Mouse (Mus musculus) myocyte (in vitro differentiated cells): ENCODE measurements around the gene Kat2b. TPM values are rescaled to one million over a fixed set of nuclear protein-coding genes. Genes with fewer than 3 reads are reported as not detected.
"Not testable (repeated sequence)": the region's sequence is repeated elsewhere in the genome, so short reads cannot be mapped to it uniquely, and the experiment has no call there.

Source experiments
- H3K27me3 ChIP-seq: one replicate; pipeline ENCODE4 v1.6.1; 2011; ENCODE audit not compliant: control insufficient read depth, insufficient read depth, insufficient read length
- H3K36me3 ChIP-seq: one replicate; pipeline ENCODE4 v1.6.1; 2011; ENCODE audit not compliant: control insufficient read depth, insufficient read depth
- H3K4me2 ChIP-seq: one replicate; pipeline ENCODE4 v1.6.1; 2011; ENCODE audit warnings: low read depth, control low read depth
- H3K4me3 ChIP-seq: one replicate; pipeline ENCODE4 v1.5.1; 2011; ENCODE audit warnings: mild to moderate bottlenecking, control low read depth, moderate library complexity
- H3K79me2 ChIP-seq: one replicate; pipeline ENCODE4 v1.6.1; 2011; ENCODE audit not compliant: control insufficient read depth, insufficient read depth
- H3ac ChIP-seq: one replicate; pipeline ENCODE4 v1.6.1; 2011; ENCODE audit not compliant: control insufficient read depth, insufficient read length
- CEBPB ChIP-seq: IDR thresholded peaks from 2 replicates; pipeline ENCODE4 v1.6.1; 2011; ENCODE audit warnings: mild to moderate bottlenecking, moderate library complexity; ENCODE audit not compliant: poor library complexity, insufficient read depth, severe bottlenecking
- E2F4 ChIP-seq: IDR thresholded peaks from one replicate; pipeline ENCODE4 v1.6.1; 2011; ENCODE audit warnings: mild to moderate bottlenecking, control low read depth, moderate library complexity; ENCODE audit not compliant: insufficient read depth
- MAX ChIP-seq: IDR thresholded peaks from one replicate; pipeline ENCODE4 v1.6.1; 2011; ENCODE audit warnings: low read depth, mild to moderate bottlenecking, control low read depth
- MYOD1 ChIP-seq, 3 experiments: IDR thresholded peaks; one replicate each; pipeline ENCODE4 v1.6.1; 2011; ENCODE audit warnings: control low read depth in 2 of 3, low read depth in 2 of 3, mild to moderate bottlenecking in 2 of 3, moderate library complexity in 1 of 3; ENCODE audit not compliant: insufficient read length in 2 of 3, control insufficient read depth in 1 of 3
- MYOG ChIP-seq, 3 experiments: IDR thresholded peaks; one replicate each; pipeline ENCODE4 v1.6.1; 2011; ENCODE audit warnings: control low read depth in 2 of 3, low read depth in 2 of 3, mild to moderate bottlenecking in 2 of 3; ENCODE audit not compliant: insufficient read length in 2 of 3, control insufficient read depth in 1 of 3, insufficient read depth in 1 of 3
- POLR2A ChIP-seq: IDR thresholded peaks from one replicate; pipeline ENCODE4 v1.6.1; 2011; ENCODE audit warnings: low read depth, mild to moderate bottlenecking, control low read depth, moderate library complexity; ENCODE audit not compliant: insufficient read length
- POLR2AphosphoS2 ChIP-seq: IDR thresholded peaks from one replicate; pipeline ENCODE4 v1.6.1; 2011; ENCODE audit warnings: low read depth, control low read depth; ENCODE audit not compliant: insufficient read length
- REST ChIP-seq: IDR thresholded peaks from one replicate; pipeline ENCODE4 v1.6.1; 2011; ENCODE audit warnings: mild to moderate bottlenecking, control low read depth, moderate library complexity; ENCODE audit not compliant: insufficient read depth, insufficient read length
- SRF ChIP-seq: IDR thresholded peaks from one replicate; pipeline ENCODE4 v1.6.1; 2011; ENCODE audit warnings: low read depth; ENCODE audit not compliant: control insufficient read depth, insufficient read length
- TCF12 ChIP-seq: IDR thresholded peaks from one replicate; pipeline ENCODE4 v1.6.1; 2011; ENCODE audit warnings: mild to moderate bottlenecking, control low read depth; ENCODE audit not compliant: poor library complexity, insufficient read depth, severe bottlenecking
- TCF3 ChIP-seq: IDR thresholded peaks from one replicate; pipeline ENCODE4 v1.6.1; 2011; ENCODE audit warnings: low read depth, control low read depth; ENCODE audit not compliant: insufficient read length
- USF1 ChIP-seq: IDR thresholded peaks from one replicate; pipeline ENCODE4 v1.6.1; 2011; ENCODE audit warnings: low read depth, mild to moderate bottlenecking, control low read depth, moderate library complexity
- polyA plus RNA-seq: library from polyadenylated mRNA; unstranded; fragments of >200 nt; fragmentation: generic; extraction: Trizol; gene quantifications from one replicate; pipeline ENCODE4 v1.2.1, GENCODE M21; 2012; ENCODE audit warnings: missing spikeins

The Kat2b gene
- polyA plus RNA-seq, 1 experiment = 4.2 TPM

DNA sequence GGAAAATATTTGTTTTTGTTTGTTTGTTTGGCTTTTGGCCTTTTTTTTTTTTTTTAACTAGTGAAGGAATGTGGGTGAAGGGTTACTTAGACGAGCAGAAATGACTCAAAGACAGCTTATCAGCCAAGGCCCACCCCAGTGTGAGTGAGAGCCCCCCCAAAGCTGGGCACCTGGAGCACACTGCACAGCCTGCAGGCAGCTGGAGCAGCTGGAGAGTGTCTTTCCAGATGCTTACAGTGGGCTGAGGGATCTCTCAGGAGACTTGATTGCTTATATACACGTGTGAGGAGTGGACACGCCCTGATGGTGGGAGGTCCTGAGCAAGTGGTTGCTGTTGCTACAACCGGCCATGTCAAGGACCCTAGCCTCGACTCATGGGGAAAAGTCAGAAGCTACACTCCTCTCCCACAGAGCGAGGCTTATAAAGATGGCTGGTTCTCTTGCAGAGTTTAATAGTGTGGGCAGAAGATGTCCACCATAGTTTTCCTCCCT lies 89.8 kb downstream of the Kat2b start:
- H3ac ChIP-seq = no peak overlapping the region
- TF ChIP-seq POLR2A (no peak), MYOG (IDR thresholded peaks at IDR 0.05; ENCODE audit: control insufficient read depth in 1 of 3, insufficient read depth in 1 of 3, insufficient read length in 2 of 3, low read depth in 2 of 3) (no peak), SRF (no peak), TCF12 (no peak), TCF3 (no peak), POLR2AphosphoS2 (no peak), CEBPB (no peak), MYOD1 (IDR thresholded peaks at IDR 0.05; ENCODE audit: control insufficient read depth in 1 of 3, insufficient read length in 2 of 3, low read depth in 2 of 3) (no peak), USF1 (no peak), MAX (no peak), REST (no peak), E2F4 (no peak)
- no peaks in the 10 kb centered on the region for H3K27me3 ChIP-seq
- H3K79me2 ChIP-seq = no peaks in the 10 kb centered on the region
- peaks cover 6% of the 10 kb centered on the region for H3K36me3 ChIP-seq
- H3K4me2 ChIP-seq = no peak overlapping the region
- no peak overlapping the region for H3K4me3 ChIP-seq

DNA sequence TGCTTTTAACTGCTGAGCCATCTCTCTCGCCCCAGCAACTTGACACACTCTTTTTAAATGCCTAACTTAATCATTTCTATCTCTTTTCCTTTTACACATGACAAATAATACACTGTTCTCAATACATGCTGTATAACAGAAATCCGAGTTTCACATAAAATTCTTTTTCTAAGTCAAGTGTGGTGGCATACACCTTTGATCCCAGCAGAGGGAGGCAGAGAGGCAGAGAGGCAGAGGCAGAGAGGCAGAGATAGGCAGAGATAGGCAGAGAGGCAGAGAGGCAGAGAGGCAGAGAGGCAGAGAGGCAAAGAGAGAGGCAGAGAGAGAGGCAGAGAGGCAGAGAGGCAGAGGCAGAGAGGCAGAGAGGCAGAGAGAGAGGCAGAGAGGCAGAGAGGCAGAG lies 90.7 kb downstream of the Kat2b start:
- H3K4me2 ChIP-seq, H3K27me3 ChIP-seq, H3K79me2 ChIP-seq, H3ac ChIP-seq, H3K4me3 ChIP-seq, H3K36me3 ChIP-seq: not testable (repeated sequence)

GRCm38 (mm10) chr17:53658668-53659067 lies 92.0 kb downstream of the Kat2b start:
- H3K4me2 ChIP-seq = no peak overlapping the region
- no peak overlapping the region for H3ac ChIP-seq
- H3K36me3 ChIP-seq = peaks cover 6% of the 10 kb centered on the region
- no peaks in the 10 kb centered on the region for H3K27me3 ChIP-seq
- H3K79me2 ChIP-seq = no peaks in the 10 kb centered on the region
- no peak overlapping the region for H3K4me3 ChIP-seq
- TF ChIP-seq MYOG (IDR thresholded peaks at IDR 0.05; ENCODE audit: control insufficient read depth in 1 of 3, insufficient read depth in 1 of 3, insufficient read length in 2 of 3, low read depth in 2 of 3) (no peak), TCF12 (no peak), MYOD1 (IDR thresholded peaks at IDR 0.05; ENCODE audit: control insufficient read depth in 1 of 3, insufficient read length in 2 of 3, low read depth in 2 of 3) (no peak), POLR2A (no peak), TCF3 (no peak), SRF (no peak)

- H3K27me3 ChIP-seq = no peaks in the 10 kb centered on the region
- no peak overlapping the region for H3K4me3 ChIP-seq
- no peak overlapping the region for H3ac ChIP-seq
- no peak for TF ChIP-seq POLR2AphosphoS2
- TF ChIP-seq TCF3 = no peak
- TF ChIP-seq USF1 = no peak
- no peak for TF ChIP-seq MYOD1 (IDR thresholded peaks at IDR 0.05; ENCODE audit: control insufficient read depth in 1 of 3, insufficient read length in 2 of 3, low read depth in 2 of 3)
- TF ChIP-seq MAX = no peak
- TF ChIP-seq POLR2A = no peak
- TF ChIP-seq E2F4 = no peak
- no peak for TF ChIP-seq MYOG (IDR thresholded peaks at IDR 0.05; ENCODE audit: control insufficient read depth in 1 of 3, insufficient read depth in 1 of 3, insufficient read length in 2 of 3, low read depth in 2 of 3)
- TF ChIP-seq CEBPB = no peak
- TF ChIP-seq SRF = no peak
- no peak for TF ChIP-seq REST
- no peak for TF ChIP-seq TCF12
- peaks cover 6% of the 10 kb centered on the region for H3K36me3 ChIP-seq
- no peak overlapping the region for H3K4me2 ChIP-seq
- no peaks in the 10 kb centered on the region for H3K79me2 ChIP-seq
Observed at GRCm38 (mm10) chr17:53659230-53659629, 92.6 kb downstream of the Kat2b start.

DNA sequence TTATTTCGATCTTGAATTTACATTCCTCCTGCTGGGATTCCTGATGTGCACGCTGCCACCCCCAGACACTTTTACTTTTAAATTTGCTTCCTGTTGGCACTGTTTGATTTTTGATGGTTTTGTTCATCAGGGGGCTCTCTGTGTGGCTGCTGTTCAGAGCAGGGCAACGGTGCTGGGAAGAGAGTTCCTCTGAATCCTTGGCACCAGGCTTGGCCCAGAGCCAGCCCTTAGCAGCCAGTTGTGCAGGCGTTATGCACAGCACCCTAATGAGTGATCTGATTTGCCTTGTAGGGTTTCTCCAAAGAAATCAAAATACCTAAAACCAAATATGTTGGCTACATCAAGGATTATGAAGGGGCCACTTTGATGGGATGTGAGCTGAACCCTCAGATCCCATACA lies 93.1 kb downstream of the Kat2b start:
- H3ac ChIP-seq = no peak overlapping the region
- no peak overlapping the region for H3K4me2 ChIP-seq
- no peaks in the 10 kb centered on the region for H3K79me2 ChIP-seq
- TF ChIP-seq MYOD1 (IDR thresholded peaks at IDR 0.05; ENCODE audit: control insufficient read depth in 1 of 3, insufficient read length in 2 of 3, low read depth in 2 of 3) (no peak), TCF12 (no peak), USF1 (no peak), REST (no peak), POLR2AphosphoS2 (no peak), POLR2A (no peak), MAX (no peak), CEBPB (no peak), TCF3 (no peak), MYOG (IDR thresholded peaks at IDR 0.05; ENCODE audit: control insufficient read depth in 1 of 3, insufficient read depth in 1 of 3, insufficient read length in 2 of 3, low read depth in 2 of 3) (no peak), SRF (no peak), E2F4 (no peak)
- peaks cover under 1% of the 10 kb centered on the region for H3K36me3 ChIP-seq
- no peaks in the 10 kb centered on the region for H3K27me3 ChIP-seq
- no peak overlapping the region for H3K4me3 ChIP-seq
